Mouse (Mus musculus) left cerebral cortex, adult 11 months (tissue): Measurements from ENCODE around the gene Zfp709.
"Not testable (repeated sequence)": the region's sequence is repeated elsewhere in the genome, so short reads cannot be mapped to it uniquely, and the experiment has no call there.

Experiments used
- DNase-seq: peaks from one replicate; pipeline ENCODE4 v3.0.0; 2022; ENCODE audit warnings: low spot score

Zfp709 gene

GRCm38 (mm10) chr8:71881618-71882274 is at the start of gene Zfp709:
Gene Zfp709, plus strand, starts transcription at chr8:71882019.
- peak; percentile 59 for DNase-seq

GRCm38 (mm10) chr8:71838207-71838606 is 43.6 kb upstream of the Zfp709 start:
- not testable (repeated sequence) for DNase-seq

GRCm38 (mm10) chr8:71841201-71841817 is 40.5 kb upstream of the Zfp709 start:
- DNase-seq = not testable (repeated sequence)

- not testable (repeated sequence) for DNase-seq
Observed at GRCm38 (mm10) chr8:71842476-71842875, 39.3 kb upstream of the Zfp709 start.

GRCm38 (mm10) chr8:71844453-71844852 is 37.4 kb upstream of the Zfp709 start:
- not testable (repeated sequence) for DNase-seq

- DNase-seq = not testable (repeated sequence)
Observed at GRCm38 (mm10) chr8:71845993-71846483, 35.8 kb upstream of the Zfp709 start.

GRCm38 (mm10) chr8:71846745-71847144 is 35.1 kb upstream of the Zfp709 start:
- not testable (repeated sequence) for DNase-seq

- not testable (repeated sequence) for DNase-seq
Observed at GRCm38 (mm10) chr8:71851014-71851413, 30.8 kb upstream of the Zfp709 start.

- DNase-seq = not testable (repeated sequence)
Observed at GRCm38 (mm10) chr8:71853360-71853759, 28.5 kb upstream of the Zfp709 start.

- DNase-seq = not testable (repeated sequence)
Observed at GRCm38 (mm10) chr8:71856630-71857328, 25.0 kb upstream of the Zfp709 start.

- DNase-seq = not testable (repeated sequence)
Observed at GRCm38 (mm10) chr8:71857364-71857763, 24.5 kb upstream of the Zfp709 start.

- not testable (repeated sequence) for DNase-seq
Observed at GRCm38 (mm10) chr8:71861551-71861950, 20.3 kb upstream of the Zfp709 start.

- not testable (repeated sequence) for DNase-seq
Observed at GRCm38 (mm10) chr8:71862038-71862437, 19.8 kb upstream of the Zfp709 start.

- DNase-seq = not testable (repeated sequence)
Observed at GRCm38 (mm10) chr8:71900666-71901065, 18.8 kb downstream of the Zfp709 start.

GRCm38 (mm10) chr8:71903084-71903483 is 21.3 kb downstream of the Zfp709 start:
- DNase-seq = not testable (repeated sequence)

GRCm38 (mm10) chr8:71906809-71907208 is 25.0 kb downstream of the Zfp709 start:
- no peak for DNase-seq

- no peak for DNase-seq
Observed at GRCm38 (mm10) chr8:71907798-71908257, 26.0 kb downstream of the Zfp709 start.

GRCm38 (mm10) chr8:71908309-71909261 is 26.8 kb downstream of the Zfp709 start, which contains the start of the genes Zfp882 and Zfp617:
Gene Zfp882, plus strand, starts transcription at chr8:71908608.
Gene Zfp617, plus strand, starts transcription at chr8:71908635.
- DNase-seq = peak; percentile 84

GRCm38 (mm10) chr8:71912286-71912685 is 30.5 kb downstream of the Zfp709 start:
- DNase-seq = no peak

GRCm38 (mm10) chr8:71922567-71923401 is 41.0 kb downstream of the Zfp709 start:
- peak; percentile 93 for DNase-seq
